Mouse (Mus musculus) hindbrain, postnatal 0 days (tissue): ENCODE results near the gene Olfr186. TPM values are rescaled to one million over a fixed set of nuclear protein-coding genes. Genes with fewer than 3 reads are reported as not detected.

Experiments
- ATAC-seq: fragments of 200-750 bp; cut with Nextera tagmentation; 2 replicates; pipeline ENCODE4 v1.8.0; 2017; ENCODE audit warnings: mild to moderate bottlenecking, moderate TSS enrichment, moderate library complexity
- DNase-seq: peaks from one replicate; pipeline ENCODE4 v3.0.0-alpha.2; 2015; ENCODE audit warnings: low spot score
- H3K27ac ChIP-seq: fragments of 300-500 bp; sonication (generic); 2 replicates; pipeline ENCODE4 v1.5.1; 2014; ENCODE audit warnings: mild to moderate bottlenecking
- H3K27me3 ChIP-seq: fragments of 300-500 bp; sonication (generic); 2 replicates; pipeline ENCODE4 v1.6.1; 2014; ENCODE audit warnings: low read length, mixed read lengths; ENCODE audit not compliant: insufficient read depth
- H3K36me3 ChIP-seq: fragments of 300-500 bp; sonication (generic); 2 replicates; pipeline ENCODE4 v1.6.1; 2014; ENCODE audit warnings: low read length, mixed read lengths; ENCODE audit not compliant: insufficient read depth
- H3K4me1 ChIP-seq: fragments of 300-500 bp; sonication (generic); 2 replicates; pipeline ENCODE4 v1.6.1; 2014; ENCODE audit warnings: antibody characterized with exemption, low read length, mixed read lengths; ENCODE audit not compliant: insufficient read depth
- H3K4me2 ChIP-seq: fragments of 300-500 bp; sonication (generic); 2 replicates; pipeline ENCODE4 v1.6.1; 2014; ENCODE audit warnings: low read depth, mild to moderate bottlenecking, low read length, moderate library complexity, mixed read lengths
- H3K4me3 ChIP-seq: fragments of 300-500 bp; sonication (generic); 2 replicates; pipeline ENCODE4 v1.5.1; 2014; ENCODE audit warnings: low read length
- H3K9ac ChIP-seq: fragments of 300-500 bp; sonication (generic); replicated peaks from 2 replicates; pipeline ENCODE4 v1.6.1; 2014; ENCODE audit warnings: mild to moderate bottlenecking, low read length, moderate library complexity, mixed read lengths
- H3K9me3 ChIP-seq: fragments of 300-500 bp; sonication (generic); 2 replicates; pipeline ENCODE4 v1.6.1; 2016; ENCODE audit warnings: low read length, mixed read lengths
- CTCF ChIP-seq: IDR thresholded peaks from 2 replicates; pipeline ENCODE4 v1.5.1; 2016; ENCODE audit warnings: antibody characterized with exemption, control low read depth, low read depth
- WGBS: fragments of 180-500 bp; shearing (Covaris S2); extraction: QIAGEN DNeasy Blood & Tissue Kit; methylation state at CpG from one replicate; pipeline ENCODE4 v1.1.7; 2014; 5-methylcytosine and 5-hydroxymethylcytosine counted together
- polyA plus RNA-seq: library from polyadenylated mRNA; unstranded; fragments of >200 nt; fragmentation: Nextera tagmentation; extraction: Ambion mirVana; gene quantifications from 2 replicates; pipeline ENCODE4 v1.2.1, GENCODE M21; 2015
- total RNA-seq: library from RNA; depleted of rRNA; stranded (reverse); fragments of >200 nt; gene quantifications from 2 replicates; pipeline ENCODE4 v1.2.3, GENCODE M21; 2014; rRNA removed

The Olfr186 gene
- total and polyA plus RNA-seq, 2 experiments from 2014 or later = not detected

DNA sequence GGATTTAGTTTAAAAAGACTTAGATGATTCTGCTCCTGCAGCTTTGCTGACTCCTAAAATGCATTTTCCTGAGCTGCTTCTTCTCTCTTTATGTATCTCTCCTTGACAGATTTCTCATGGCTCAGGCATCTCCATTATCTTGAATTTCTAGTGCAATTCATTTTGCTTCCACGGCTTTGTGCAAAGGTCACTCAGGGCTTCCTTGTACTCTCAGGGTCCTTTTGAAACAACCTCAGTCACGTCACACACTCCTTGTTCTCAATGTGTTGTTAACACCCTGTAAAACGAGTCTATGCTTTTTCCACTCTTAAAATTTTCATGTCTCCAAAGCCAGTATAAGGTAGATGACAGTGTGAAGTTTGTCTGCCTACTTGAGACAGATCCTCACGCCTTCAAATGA is 17.5 kb upstream of the Olfr186 start:
- Histone ChIP-seq H3K27me3 (no peaks in the 10 kb centered on the region), H3K4me1 (no peaks in the 10 kb centered on the region), H3K4me2 (no peak overlapping the region), H3K36me3 (no peaks in the 10 kb centered on the region), H3K4me3 (no peak overlapping the region), H3K9ac (no peak overlapping the region), H3K9me3 (no peaks in the 10 kb centered on the region), H3K27ac (no peak overlapping the region)
- no peak for TF ChIP-seq CTCF
- DNase-seq (no peak), ATAC-seq (no peak)
- WGBS = 56% methylated on average over 4 of the region's 4 CpGs

DNA sequence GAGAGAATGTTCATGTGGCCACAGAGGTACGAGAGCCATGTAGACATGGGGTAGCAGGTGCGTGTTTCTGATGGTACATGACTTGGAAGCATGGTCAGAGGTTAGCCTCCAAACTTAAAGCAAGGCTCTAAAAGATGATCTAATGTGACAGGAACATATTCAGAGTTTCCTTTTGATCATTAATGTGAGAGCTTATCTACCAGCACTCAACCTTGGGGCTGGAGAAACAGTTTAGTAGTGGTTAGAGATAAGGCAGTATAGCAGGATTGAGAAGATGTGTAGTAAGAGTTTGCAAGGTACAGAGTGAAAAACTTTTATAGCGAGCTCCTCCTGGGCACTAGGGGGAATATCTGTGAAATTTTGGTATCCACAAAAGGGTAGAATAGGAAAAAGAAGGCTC is 15.7 kb upstream of the Olfr186 start:
- H3K36me3 ChIP-seq = no peaks in the 10 kb centered on the region
- no peak overlapping the region for H3K4me3 ChIP-seq
- no peak for DNase-seq
- H3K4me2 ChIP-seq = no peak overlapping the region
- no peaks in the 10 kb centered on the region for H3K4me1 ChIP-seq
- no peak overlapping the region for H3K27ac ChIP-seq
- no peak for ATAC-seq
- TF ChIP-seq CTCF = no peak
- H3K9me3 ChIP-seq = no peaks in the 10 kb centered on the region
- H3K27me3 ChIP-seq = no peaks in the 10 kb centered on the region
- H3K9ac ChIP-seq = no peak overlapping the region
- 87% methylated on average over 3 of the region's 3 CpGs for WGBS

DNA sequence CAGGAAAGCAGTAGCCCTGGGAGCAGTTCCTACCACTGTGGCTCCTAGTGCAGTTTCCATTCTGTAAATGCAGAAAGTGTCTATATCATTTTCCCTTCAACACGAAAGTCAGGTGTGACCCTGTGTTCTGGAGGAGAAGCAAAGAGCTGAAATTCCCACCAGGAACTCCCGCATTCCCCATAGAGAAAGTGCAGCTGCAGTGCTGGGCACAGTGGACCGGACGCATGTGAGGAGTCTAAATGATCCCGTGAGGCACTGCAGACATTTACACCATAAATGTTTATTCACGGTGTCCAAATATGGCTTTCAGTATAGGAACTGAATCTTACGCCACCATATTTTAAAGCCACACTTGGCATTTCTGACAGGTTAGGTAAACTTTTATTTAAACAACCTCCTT is 9.6 kb upstream of the Olfr186 start, which contains the start of gene Olfr187:
Gene Olfr187 (minus strand): TSS at position 58 of the 400 bp plus-strand sequence.
- H3K9ac ChIP-seq = no peak within 1 kb of the TSS
- H3K4me1 ChIP-seq = no peaks in the 10 kb centered on the region
- ATAC-seq (no peak), DNase-seq (no peak)
- no peaks in the 10 kb centered on the region for H3K36me3 ChIP-seq
- H3K27ac ChIP-seq = no peak within 1 kb of the TSS
- no peak within 1 kb of the TSS for H3K4me2 ChIP-seq
- H3K27me3 ChIP-seq = no peaks in the 10 kb centered on the region
- no peak for TF ChIP-seq CTCF
- no peak within 1 kb of the TSS for H3K4me3 ChIP-seq
- H3K9me3 ChIP-seq = no peaks in the 10 kb centered on the region
- 89% methylated on average over 7 of the region's 7 CpGs for WGBS

- Histone ChIP-seq H3K4me2 (no peak overlapping the region), H3K9ac (no peak overlapping the region), H3K36me3 (no peaks in the 10 kb centered on the region), H3K4me1 (no peaks in the 10 kb centered on the region), H3K9me3 (no peaks in the 10 kb centered on the region), H3K4me3 (no peak overlapping the region), H3K27ac (no peak overlapping the region), H3K27me3 (no peaks in the 10 kb centered on the region)
- ATAC-seq (no peak), DNase-seq (no peak)
- WGBS = 61% methylated on average over 2 of the region's 2 CpGs
- TF ChIP-seq CTCF = no peak
Observed at GRCm38 (mm10) chr16:59013357-59014018, 16.6 kb downstream of the Olfr186 start.

DNA sequence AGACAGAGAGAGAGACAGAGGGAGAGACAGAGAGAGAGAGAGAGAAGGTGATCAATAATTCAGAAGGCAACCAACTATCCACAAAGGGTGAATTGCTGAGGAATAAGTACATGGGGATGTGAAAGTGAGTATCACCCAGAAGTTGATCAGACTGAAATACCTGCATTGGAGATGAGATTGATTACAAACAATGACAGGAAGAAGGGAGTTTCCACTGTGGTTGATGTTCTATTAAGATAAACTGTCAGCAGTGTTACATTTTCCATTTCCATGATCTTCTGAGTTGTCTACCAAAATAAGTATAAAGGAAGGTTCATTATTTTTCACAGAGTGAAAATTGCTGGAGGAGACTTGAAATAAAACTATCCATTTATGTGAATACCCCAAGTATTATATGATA is 22.9 kb downstream of the Olfr186 start:
- Histone ChIP-seq H3K27me3 (no peaks in the 10 kb centered on the region), H3K4me1 (no peaks in the 10 kb centered on the region), H3K27ac (no peak overlapping the region), H3K9me3 (no peaks in the 10 kb centered on the region), H3K4me3 (no peak overlapping the region), H3K36me3 (no peaks in the 10 kb centered on the region), H3K4me2 (no peak overlapping the region), H3K9ac (no peak overlapping the region)
- ATAC-seq (no peak), DNase-seq (no peak)
- no peak for TF ChIP-seq CTCF

GRCm38 (mm10) chr16:58995057-58995456 is 35.0 kb downstream of the Olfr186 start, which contains the start of gene Olfr183:
Gene Olfr183 (plus strand): TSS chr16:58995357.
- 77% methylated on average over 2 of the region's 2 CpGs for WGBS
- no peak within 1 kb of the TSS for H3K27ac ChIP-seq
- no peak within 1 kb of the TSS for H3K4me2 ChIP-seq
- H3K36me3 ChIP-seq = no peaks in the 10 kb centered on the region
- DNase-seq (no peak), ATAC-seq (no peak)
- H3K27me3 ChIP-seq = no peaks in the 10 kb centered on the region
- no peak within 1 kb of the TSS for H3K9ac ChIP-seq
- TF ChIP-seq CTCF = no peak
- H3K4me3 ChIP-seq = no peak within 1 kb of the TSS
- no peaks in the 10 kb centered on the region for H3K4me1 ChIP-seq
- H3K9me3 ChIP-seq = no peaks in the 10 kb centered on the region

Other genes with a start within 250 kb of the Olfr186 start
- not detected in 2 replicates for gene Olfr173, start 230.0 kb downstream of the Olfr186 start, total RNA-seq
- not detected in 2 replicates for gene Olfr173, start 230.0 kb downstream of the Olfr186 start, polyA plus RNA-seq
- gene Olfr175-ps1, start 203.5 kb downstream of the Olfr186 start, total RNA-seq = not detected in 2 replicates
- gene Olfr175-ps1, start 203.5 kb downstream of the Olfr186 start, polyA plus RNA-seq = not detected in 2 replicates
- not detected in 2 replicates for gene Olfr177, start 155.5 kb downstream of the Olfr186 start, total RNA-seq
- not detected in 2 replicates for gene Olfr177, start 155.5 kb downstream of the Olfr186 start, polyA plus RNA-seq
- gene Olfr178, start 138.2 kb downstream of the Olfr186 start, total RNA-seq = not detected in 2 replicates
- not detected in 2 replicates for gene Olfr178, start 138.2 kb downstream of the Olfr186 start, polyA plus RNA-seq
- not detected in 2 replicates for gene Olfr181, start 101.5 kb downstream of the Olfr186 start, total RNA-seq
- not detected in 2 replicates for gene Olfr181, start 101.5 kb downstream of the Olfr186 start, polyA plus RNA-seq
- not detected in 2 replicates for gene Olfr180, start 100.9 kb downstream of the Olfr186 start, total RNA-seq
- gene Olfr180, start 100.9 kb downstream of the Olfr186 start, polyA plus RNA-seq = not detected in 2 replicates
- gene Olfr183, start 34.9 kb downstream of the Olfr186 start, total RNA-seq = not detected in 2 replicates
- not detected in 2 replicates for gene Olfr183, start 34.9 kb downstream of the Olfr186 start, polyA plus RNA-seq
- gene Olfr187, start 9.5 kb upstream of the Olfr186 start, total RNA-seq = not detected in 2 replicates
- gene Olfr187, start 9.5 kb upstream of the Olfr186 start, polyA plus RNA-seq = not detected in 2 replicates
- gene Olfr190, start 47.7 kb upstream of the Olfr186 start, total RNA-seq = not detected in 2 replicates
- not detected in 2 replicates for gene Olfr190, start 47.7 kb upstream of the Olfr186 start, polyA plus RNA-seq
- gene Olfr191, start 59.5 kb upstream of the Olfr186 start, total RNA-seq = not detected in 2 replicates
- gene Olfr191, start 59.5 kb upstream of the Olfr186 start, polyA plus RNA-seq = not detected in 2 replicates
- gene Olfr193, start 81.6 kb upstream of the Olfr186 start, total RNA-seq = not detected in 2 replicates
- not detected in 2 replicates for gene Olfr193, start 81.6 kb upstream of the Olfr186 start, polyA plus RNA-seq
- not detected in 2 replicates for gene Olfr194, start 90.8 kb upstream of the Olfr186 start, total RNA-seq
- not detected in 2 replicates for gene Olfr194, start 90.8 kb upstream of the Olfr186 start, polyA plus RNA-seq
- not detected in 2 replicates for gene Olfr195, start 116.8 kb upstream of the Olfr186 start, total RNA-seq
- not detected in 2 replicates for gene Olfr195, start 116.8 kb upstream of the Olfr186 start, polyA plus RNA-seq
- not detected in 2 replicates for gene Olfr196, start 140.2 kb upstream of the Olfr186 start, total RNA-seq
- not detected in 2 replicates for gene Olfr196, start 140.2 kb upstream of the Olfr186 start, polyA plus RNA-seq
- gene Olfr198, start 173.2 kb upstream of the Olfr186 start, total RNA-seq = not detected in 2 replicates
- not detected in 2 replicates for gene Olfr198, start 173.2 kb upstream of the Olfr186 start, polyA plus RNA-seq
- not detected in 2 replicates for gene Olfr199, start 189.5 kb upstream of the Olfr186 start, total RNA-seq
- gene Olfr199, start 189.5 kb upstream of the Olfr186 start, polyA plus RNA-seq = not detected in 2 replicates
- gene Olfr201, start 242.3 kb upstream of the Olfr186 start, total RNA-seq = not detected in 2 replicates
- gene Olfr201, start 242.3 kb upstream of the Olfr186 start, polyA plus RNA-seq = not detected in 2 replicates